Mouse (Mus musculus) lung, postnatal 0 days (tissue): ENCODE measurements around the gene E2f2.

Experiments used
- CTCF ChIP-seq: IDR thresholded peaks from 2 replicates; pipeline ENCODE4 v1.5.1; 2016; ENCODE audit warnings: antibody characterized with exemption, mild to moderate bottlenecking
- EP300 ChIP-seq: IDR thresholded peaks from 2 replicates; pipeline ENCODE4 v1.6.1; 2016; ENCODE audit warnings: antibody characterized with exemption, mild to moderate bottlenecking, control low read depth

DNA sequence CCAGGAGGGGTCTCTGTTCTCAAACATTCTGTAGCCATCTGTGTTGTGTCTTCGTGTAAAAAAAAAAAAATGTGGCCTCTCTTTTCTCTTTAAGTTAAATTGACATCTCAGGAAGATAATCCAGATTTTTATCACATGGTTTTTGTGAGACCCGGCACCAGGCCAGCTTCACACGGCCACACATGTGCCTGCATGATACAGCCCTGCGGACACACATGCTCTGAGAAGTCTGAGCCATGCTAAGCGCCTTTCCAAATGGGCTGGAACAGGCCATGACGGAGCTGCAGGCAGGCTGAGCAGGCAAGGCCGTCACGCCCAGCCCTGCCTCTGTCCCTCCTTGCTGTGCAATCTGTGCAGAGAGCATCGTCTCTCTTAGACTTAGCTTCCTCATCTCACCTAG lies 17.7 kb upstream of the E2f2 start:
- TF ChIP-seq CTCF (no peak), EP300 (no peak)
